Mouse (Mus musculus) hindbrain, embryonic 13.5 days (tissue): ENCODE results near the gene Xcr1. TPM values are rescaled to one million over a fixed set of nuclear protein-coding genes. Genes with fewer than 3 reads are reported as not detected.
A peak's percentile ranks its signal among the peaks of the same experiment; 100 is the strongest.

ENCODE experiments used
- ATAC-seq: fragments of 200-750 bp; cut with Nextera tagmentation; 2 replicates; pipeline ENCODE4 v1.8.0; 2017; ENCODE audit warnings: moderate TSS enrichment; ENCODE audit not compliant: low FRiP score
- H3K27ac ChIP-seq: fragments of 300-500 bp; sonication (generic); 2 replicates; pipeline ENCODE4 v1.5.1; 2015; ENCODE audit warnings: inconsistent platforms, mild to moderate bottlenecking, moderate library complexity
- H3K27me3 ChIP-seq: fragments of 300-500 bp; sonication (generic); 2 replicates; pipeline ENCODE4 v1.6.1; 2015; ENCODE audit warnings: mild to moderate bottlenecking, inconsistent platforms
- H3K36me3 ChIP-seq: fragments of 300-500 bp; sonication (generic); 2 replicates; pipeline ENCODE4 v1.6.1; 2015; ENCODE audit warnings: mild to moderate bottlenecking, inconsistent platforms
- H3K4me1 ChIP-seq: fragments of 300-500 bp; sonication (generic); replicated peaks from 2 replicates; pipeline ENCODE4 v1.6.1; 2015; ENCODE audit warnings: inconsistent platforms
- H3K4me2 ChIP-seq: fragments of 300-500 bp; sonication (generic); 2 replicates; pipeline ENCODE4 v1.6.1; 2015; ENCODE audit warnings: inconsistent platforms, mild to moderate bottlenecking, moderate library complexity
- H3K4me3 ChIP-seq: fragments of 300-500 bp; sonication (generic); 2 replicates; pipeline ENCODE4 v1.5.1; 2015; ENCODE audit warnings: mild to moderate bottlenecking, inconsistent platforms
- H3K9ac ChIP-seq: fragments of 300-500 bp; sonication (generic); 2 replicates; pipeline ENCODE4 v1.6.1; 2015; ENCODE audit warnings: mild to moderate bottlenecking, inconsistent platforms
- H3K9me3 ChIP-seq: fragments of 300-500 bp; sonication (generic); 2 replicates; pipeline ENCODE4 v1.6.1; 2016; ENCODE audit warnings: inconsistent platforms
- WGBS: fragments of 180-500 bp; shearing (Covaris S2); methylation state at CpG from one replicate; pipeline ENCODE4 v1.1.7; 2015; 5-methylcytosine and 5-hydroxymethylcytosine counted together
- polyA plus RNA-seq: library from polyadenylated mRNA; unstranded; fragments of >200 nt; fragmentation: Nextera tagmentation; extraction: Ambion mirVana; gene quantifications from 2 replicates; pipeline ENCODE4 v1.2.1, GENCODE M21; 2015

Xcr1 gene
- 0.08 and 0.17 TPM in 2 replicates for polyA plus RNA-seq

DNA sequence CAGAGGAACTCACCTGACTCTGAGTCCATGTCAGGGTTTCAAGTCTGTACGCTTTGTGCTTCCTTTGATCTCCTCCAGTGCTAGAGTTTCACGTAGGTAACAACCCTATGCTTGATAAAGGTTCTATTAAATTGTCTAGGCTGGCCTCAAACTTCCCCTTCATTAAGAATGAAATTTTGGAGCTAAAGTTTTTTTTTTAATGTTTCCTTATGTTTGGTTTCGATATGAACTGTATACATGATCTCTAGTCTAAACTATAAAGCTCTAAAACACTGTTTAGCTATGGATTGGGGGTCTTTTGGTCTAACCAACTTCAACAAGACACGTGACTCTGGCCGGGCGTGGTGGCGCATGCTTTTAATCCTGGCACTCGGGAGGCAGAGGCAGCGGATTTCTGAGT lies at the start of gene Xcr1:
Gene Xcr1 (minus strand): TSS at position 101 of the 400 bp plus-strand sequence.
- 90% methylated on average over 9 of the region's 9 CpGs for WGBS
- no peak within 1 kb of the TSS for H3K27ac ChIP-seq
- no peak within 1 kb of the TSS for H3K9ac ChIP-seq
- no peak for ATAC-seq
- no peak within 1 kb of the TSS for H3K4me3 ChIP-seq
- no peaks in the 10 kb centered on the region for H3K36me3 ChIP-seq
- no peaks in the 10 kb centered on the region for H3K9me3 ChIP-seq
- H3K27me3 ChIP-seq: no peaks in the 10 kb centered on the region
- H3K4me1 ChIP-seq: no peaks in the 10 kb centered on the region
- H3K4me2 ChIP-seq: no peak within 1 kb of the TSS

DNA sequence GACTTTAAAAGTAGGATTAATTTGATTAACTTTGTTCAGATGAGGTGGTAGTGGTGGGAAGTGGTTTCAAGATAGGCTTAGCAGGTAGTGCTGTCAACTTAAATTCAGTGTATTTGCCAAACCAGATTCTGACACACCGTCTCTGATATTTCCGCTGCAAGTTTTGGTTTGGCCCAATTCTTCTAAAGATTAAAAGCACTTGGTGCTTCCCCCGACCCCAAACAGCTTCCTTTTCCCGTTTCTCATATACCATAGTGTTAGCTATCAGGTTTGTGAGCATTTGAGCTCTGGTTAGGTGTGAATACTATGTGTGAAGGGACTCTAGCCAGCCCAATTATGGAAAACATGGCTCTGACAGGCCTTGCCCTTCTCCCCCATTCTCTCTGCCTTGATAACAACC lies 10.2 kb upstream of the Xcr1 start:
- no peak overlapping the region for H3K4me2 ChIP-seq
- H3K9me3 ChIP-seq: no peaks in the 10 kb centered on the region
- no peaks in the 10 kb centered on the region for H3K27me3 ChIP-seq
- no peak for ATAC-seq
- no peak overlapping the region for H3K9ac ChIP-seq
- no peak overlapping the region for H3K4me3 ChIP-seq
- no peaks in the 10 kb centered on the region for H3K36me3 ChIP-seq
- H3K4me1 ChIP-seq: no peaks in the 10 kb centered on the region
- H3K27ac ChIP-seq: no peak overlapping the region
- 79% methylated on average over 4 of the region's 4 CpGs for whole genome bisulfite sequencing

DNA sequence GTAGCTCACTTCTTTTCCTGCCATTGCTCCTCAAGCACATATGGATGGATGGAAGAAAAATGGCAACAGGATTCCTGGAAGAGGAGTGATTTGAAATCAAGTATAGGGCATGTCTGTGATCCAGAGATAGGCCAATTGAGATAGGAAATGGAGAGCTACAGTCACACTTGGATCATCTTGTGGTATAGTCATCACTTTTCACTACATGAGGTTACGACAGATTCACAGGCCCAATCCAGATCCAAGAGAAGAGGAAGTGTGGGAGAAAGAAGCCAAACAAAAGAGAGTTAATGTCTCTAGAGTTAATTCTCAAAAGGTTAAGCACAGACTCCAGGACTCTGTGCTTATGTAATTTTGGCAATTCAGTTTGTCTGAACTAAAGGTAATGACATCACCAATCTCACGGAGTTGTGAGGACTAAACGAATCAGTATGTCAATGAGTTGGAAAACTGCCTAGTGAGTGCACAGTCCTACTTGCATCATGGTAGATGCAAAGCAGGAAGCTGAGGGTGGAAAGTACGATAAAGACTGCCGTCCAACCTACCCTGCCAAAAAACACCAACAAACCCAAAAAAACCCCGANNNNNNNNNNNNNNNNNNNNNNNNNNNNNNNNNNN lies 7.4 kb upstream of the Xcr1 start:
- no peak overlapping the region for H3K9ac ChIP-seq
- 56% methylated on average over 6 of the region's 6 CpGs for whole genome bisulfite sequencing
- no peak for ATAC-seq

DNA sequence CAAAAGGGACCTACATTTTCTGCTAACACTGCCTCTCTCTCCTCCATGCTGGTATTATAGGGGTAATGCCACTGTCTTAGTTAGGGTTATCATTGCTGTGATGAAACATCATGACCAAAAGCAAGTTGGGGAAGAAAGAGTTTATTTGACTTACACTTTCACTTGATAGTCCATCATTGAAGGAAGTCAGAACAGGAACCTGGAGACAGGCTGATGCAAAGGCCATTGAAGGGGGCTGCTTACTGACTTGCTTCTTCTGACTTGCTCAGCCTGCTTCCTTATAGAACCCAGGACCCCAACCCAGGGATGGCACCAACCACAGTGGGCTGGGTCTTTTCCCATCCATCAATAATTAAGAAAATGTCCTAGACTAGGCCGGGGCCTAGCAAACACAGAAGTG lies 1.8 kb upstream of the Xcr1 start:
- H3K4me3 ChIP-seq: no peak overlapping the region
- no peaks in the 10 kb centered on the region for H3K36me3 ChIP-seq
- H3K4me2 ChIP-seq: no peak overlapping the region
- no peak overlapping the region for H3K9ac ChIP-seq
- H3K27me3 ChIP-seq: no peaks in the 10 kb centered on the region
- ATAC-seq: no peak
- no peaks in the 10 kb centered on the region for H3K4me1 ChIP-seq
- 100% methylated on average over 1 of the region's 1 CpGs for WGBS
- H3K27ac ChIP-seq: no peak overlapping the region
- no peaks in the 10 kb centered on the region for H3K9me3 ChIP-seq

More for the DNA sequence above, 7.4 kb upstream of the Xcr1 start:
- H3K4me1 ChIP-seq: no peaks in the 10 kb centered on the region
- no peaks in the 10 kb centered on the region for H3K36me3 ChIP-seq
- H3K4me3 ChIP-seq: no peak overlapping the region
- H3K9me3 ChIP-seq: no peaks in the 10 kb centered on the region
- H3K4me2 ChIP-seq: no peak overlapping the region
- H3K27me3 ChIP-seq: no peaks in the 10 kb centered on the region
- H3K27ac ChIP-seq: no peak overlapping the region

DNA sequence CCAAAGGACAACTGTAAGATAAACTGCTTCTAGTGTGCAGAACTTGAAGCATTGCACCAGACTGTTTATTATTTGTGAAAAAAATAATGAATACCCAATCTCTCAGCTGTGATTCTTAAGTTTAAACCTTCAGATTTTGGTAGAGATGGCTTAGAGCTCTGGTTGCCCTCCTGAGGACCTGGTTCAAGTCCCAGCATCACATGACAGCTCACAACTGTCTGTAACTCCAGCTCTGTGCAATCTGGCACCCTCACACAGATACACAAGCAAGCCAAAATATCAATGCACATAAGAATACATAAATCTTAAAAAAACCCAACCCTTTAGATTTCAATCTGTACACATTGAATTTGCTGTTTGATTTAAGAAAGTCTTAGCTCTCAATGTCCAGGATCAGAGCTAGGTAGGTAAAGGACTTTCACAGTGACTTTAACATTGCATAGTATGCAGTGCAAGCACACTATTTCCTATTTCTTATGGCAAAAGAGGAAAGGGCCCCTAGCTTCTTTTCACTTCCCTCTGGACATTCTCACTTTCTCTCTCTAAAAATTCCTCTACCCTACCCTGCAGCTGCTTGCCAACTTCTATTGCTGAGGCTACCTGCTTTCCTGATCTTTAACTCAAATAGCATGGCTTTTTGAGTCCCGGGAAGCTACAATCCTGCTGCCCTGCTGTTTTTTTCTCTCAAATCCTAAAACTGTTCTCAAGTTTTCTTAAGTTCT lies 1.2 kb upstream of the Xcr1 start:
- WGBS: 92% methylated on average over 1 of the region's 1 CpGs
- Histone ChIP-seq H3K4me3 (no peak overlapping the region), H3K4me2 (no peak overlapping the region), H3K27ac (no peak overlapping the region), H3K36me3 (no peaks in the 10 kb centered on the region), H3K27me3 (no peaks in the 10 kb centered on the region), H3K9me3 (no peaks in the 10 kb centered on the region), H3K9ac (no peak overlapping the region), H3K4me1 (no peaks in the 10 kb centered on the region)
- no peak for ATAC-seq

DNA sequence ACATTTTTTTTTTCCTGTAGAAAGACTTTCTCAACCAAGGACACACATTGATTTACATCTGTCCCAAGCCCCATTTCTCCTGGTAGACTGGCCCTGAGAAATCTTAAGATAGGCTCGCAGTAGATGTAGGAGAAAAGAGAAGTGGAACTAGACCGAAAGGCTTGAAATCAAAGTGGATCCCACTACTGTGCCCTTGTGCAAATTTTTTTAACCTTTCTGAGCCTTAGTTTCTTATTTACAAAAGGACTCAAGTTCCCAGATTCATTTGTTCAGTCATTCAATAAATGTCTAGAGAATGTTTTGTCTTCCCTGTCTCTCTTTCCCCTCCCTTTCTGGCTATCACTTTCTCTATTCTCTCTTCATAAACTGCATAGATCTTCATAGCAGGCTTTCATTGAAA lies 5.0 kb downstream of the Xcr1 start:
- no peak for ATAC-seq
- no peak overlapping the region for H3K4me3 ChIP-seq
- no peaks in the 10 kb centered on the region; the same call in 1 of the 2 replicates for H3K27me3 ChIP-seq
- H3K27ac ChIP-seq: no peak overlapping the region
- no peak overlapping the region for H3K4me2 ChIP-seq
- H3K4me1 ChIP-seq: peaks cover 3% of the 10 kb centered on the region
- no peaks in the 10 kb centered on the region for H3K36me3 ChIP-seq
- no peaks in the 10 kb centered on the region for H3K9me3 ChIP-seq
- H3K9ac ChIP-seq: no peak overlapping the region
- 85% methylated on average over 2 of the region's 2 CpGs for WGBS

DNA sequence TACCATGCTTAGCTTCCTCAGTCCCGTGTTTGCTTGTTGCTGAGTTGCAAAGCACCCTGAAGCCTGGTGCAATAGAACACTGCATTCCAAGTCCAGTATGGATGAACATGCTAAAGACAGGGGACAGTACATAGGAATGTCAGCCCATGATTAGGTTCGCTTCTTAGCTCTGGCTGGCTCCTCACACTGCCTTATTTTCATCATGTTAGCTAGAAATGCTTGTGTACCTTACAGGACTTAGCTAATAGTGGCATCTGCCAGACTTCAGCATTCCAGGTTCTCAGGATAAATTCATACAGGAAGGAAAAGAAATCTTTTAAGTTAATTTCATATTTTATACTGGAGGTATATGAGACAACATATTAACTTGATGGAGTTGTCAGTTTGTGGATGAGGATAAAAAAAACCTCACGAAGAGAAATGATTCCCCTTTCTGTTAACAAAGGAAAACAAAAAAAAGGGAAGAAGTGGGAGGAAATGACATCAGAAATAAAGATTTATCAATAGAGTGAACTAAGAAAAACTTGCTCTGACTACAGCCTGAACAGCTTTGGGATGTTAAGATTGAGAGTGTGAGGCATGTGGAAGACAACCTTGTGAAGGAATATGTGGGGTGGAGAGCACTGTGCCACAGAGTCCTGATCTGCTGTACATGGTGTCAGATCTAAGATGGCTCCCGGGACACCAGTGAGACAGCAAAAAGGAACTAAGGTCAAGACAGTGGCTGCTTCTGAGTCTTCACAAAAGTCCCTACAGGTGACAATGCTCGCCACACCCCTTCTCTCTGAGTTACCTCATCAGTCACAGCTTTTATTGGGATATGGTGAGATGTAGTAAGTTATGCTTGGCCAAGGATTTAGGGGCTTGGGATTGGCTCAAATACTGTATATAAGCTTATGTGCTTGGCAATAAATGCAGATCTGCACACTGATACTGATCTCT lies 9.1 kb downstream of the Xcr1 start:
- 65% methylated on average over 5 of the region's 5 CpGs for WGBS
- ATAC-seq: peak; percentile 14
- Histone ChIP-seq H3K4me2 (peak overlapping the region; percentile 64), H3K4me1 (peaks cover 18% of the 10 kb centered on the region), H3K27me3 (no peaks in the 10 kb centered on the region; the same call in 1 of the 2 replicates), H3K27ac (peak overlapping the region; percentile 77), H3K9me3 (no peaks in the 10 kb centered on the region), H3K4me3 (peak overlapping the region; percentile 34), H3K9ac (peak overlapping the region; percentile 66), H3K36me3 (no peaks in the 10 kb centered on the region)

DNA sequence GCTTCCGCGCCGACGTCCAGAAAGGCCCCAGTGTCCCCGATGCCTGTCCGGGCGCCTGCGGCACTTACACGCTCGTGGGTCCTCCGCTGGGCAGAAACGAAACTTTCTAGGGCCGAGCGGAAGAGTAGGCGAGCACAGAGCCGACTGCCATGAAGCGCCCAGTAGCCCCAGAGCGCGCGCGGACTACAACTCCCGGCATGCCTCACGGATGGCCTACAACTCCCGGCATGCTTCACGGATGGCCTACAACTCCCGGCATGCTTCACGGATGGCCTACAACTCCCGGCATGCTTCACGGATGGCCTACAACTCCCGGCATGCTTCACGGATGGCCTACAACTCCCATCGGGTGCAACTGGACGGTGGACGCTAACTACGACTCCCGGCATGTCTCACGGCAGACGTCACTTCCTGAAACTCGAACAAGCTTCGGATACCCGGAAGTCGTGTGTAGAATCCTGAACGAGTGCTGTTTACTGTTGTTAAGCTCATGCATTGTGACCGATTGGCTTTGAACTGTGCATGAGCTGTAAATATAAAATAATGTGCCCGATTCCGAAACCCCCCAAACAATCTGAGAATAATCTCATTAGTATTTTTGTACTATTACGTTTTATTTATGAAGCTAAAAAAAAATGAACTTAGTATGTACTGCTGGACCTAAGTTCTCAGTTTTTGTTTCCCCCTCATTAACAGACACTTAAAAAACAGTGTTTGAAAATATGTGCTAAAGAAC lies 9.9 kb downstream of the Xcr1 start, which contains the start of gene Fyco1:
Gene Fyco1 (minus strand): TSS at position 187 of the 736 bp plus-strand sequence.
- H3K4me2 ChIP-seq: peak within 1 kb of the TSS; percentile 83
- peaks cover 18% of the 10 kb centered on the region for H3K4me1 ChIP-seq
- H3K36me3 ChIP-seq: no peaks in the 10 kb centered on the region
- ATAC-seq: peak; percentile 99
- peak within 1 kb of the TSS; percentile 67 for H3K4me3 ChIP-seq
- H3K27me3 ChIP-seq: no peaks in the 10 kb centered on the region; the same call in 1 of the 2 replicates
- under 1% methylated on average over 47 of the region's 47 CpGs for WGBS
- H3K9me3 ChIP-seq: no peaks in the 10 kb centered on the region
- H3K9ac ChIP-seq: peak within 1 kb of the TSS; percentile 77
- peak within 1 kb of the TSS; percentile 86 for H3K27ac ChIP-seq

DNA sequence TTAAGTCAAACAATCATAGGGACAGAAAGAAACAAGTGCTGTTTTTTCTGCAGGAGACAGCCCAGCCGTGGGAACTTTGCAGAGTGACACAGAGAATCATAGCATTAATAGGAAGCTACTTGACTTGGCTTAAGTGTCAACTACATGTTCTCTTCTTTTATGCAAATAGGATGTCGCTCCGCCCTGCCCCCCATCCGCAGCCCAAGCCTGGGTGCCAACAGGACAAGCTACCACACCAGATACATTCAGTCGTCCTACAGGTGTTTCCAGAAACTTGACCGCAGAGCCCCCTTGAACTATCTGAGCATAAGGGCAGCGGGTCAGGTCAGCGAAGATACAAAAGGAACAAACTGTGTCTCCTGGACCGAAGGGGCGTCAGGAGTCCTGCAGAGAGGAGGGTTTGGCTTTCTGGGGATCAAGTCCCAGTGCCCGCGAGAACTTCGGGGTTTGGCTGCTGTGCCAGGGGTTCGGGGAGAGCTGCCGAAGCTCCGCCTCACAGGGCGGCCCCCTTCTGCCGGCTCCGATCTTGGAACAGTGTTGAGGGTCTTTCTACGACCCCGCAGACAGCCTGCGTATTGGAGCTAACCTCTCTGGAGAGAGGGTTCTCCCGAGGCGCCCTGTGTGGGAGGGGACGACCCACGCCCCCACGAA lies 10.6 kb downstream of the Xcr1 start:
- H3K4me2 ChIP-seq: peak overlapping the region; percentile 83
- 1% methylated on average over 27 of the region's 27 CpGs for WGBS
- H3K4me3 ChIP-seq: peak overlapping the region; percentile 67
- H3K4me1 ChIP-seq: peaks cover 18% of the 10 kb centered on the region
- ATAC-seq: peak; percentile 85
- peak overlapping the region; percentile 77 for H3K9ac ChIP-seq
- H3K27me3 ChIP-seq: no peaks in the 10 kb centered on the region; the same call in 1 of the 2 replicates
- H3K36me3 ChIP-seq: no peaks in the 10 kb centered on the region
- H3K9me3 ChIP-seq: no peaks in the 10 kb centered on the region
- peak overlapping the region; percentile 86 for H3K27ac ChIP-seq

DNA sequence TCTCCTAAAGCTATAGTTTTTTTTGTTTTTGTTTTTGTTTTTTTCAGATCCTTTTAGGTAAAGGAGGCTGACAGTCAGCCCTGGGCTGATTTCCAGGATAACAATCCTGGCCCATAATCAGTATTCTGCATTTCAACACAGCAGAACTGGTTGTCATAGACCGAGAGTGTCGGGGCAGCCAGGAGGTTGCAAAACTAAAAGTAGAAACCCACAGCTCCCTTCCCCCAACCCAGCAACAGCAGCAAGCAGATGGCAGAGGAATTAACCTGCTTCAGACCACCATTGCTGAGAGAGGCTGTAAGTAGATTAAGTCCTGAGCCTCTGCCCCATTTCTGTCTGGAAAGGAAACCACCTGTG lies 11.1 kb downstream of the Xcr1 start:
- H3K4me3 ChIP-seq: peak overlapping the region; percentile 67
- no peak for ATAC-seq
- no peaks in the 10 kb centered on the region; the same call in 1 of the 2 replicates for H3K27me3 ChIP-seq
- H3K4me1 ChIP-seq: peaks cover 18% of the 10 kb centered on the region
- no peaks in the 10 kb centered on the region for H3K9me3 ChIP-seq
- no peaks in the 10 kb centered on the region for H3K36me3 ChIP-seq
- peak overlapping the region; percentile 86; the same call in 1 of the 2 replicates for H3K27ac ChIP-seq
- peak overlapping the region; percentile 83 for H3K4me2 ChIP-seq
- WGBS: 19% methylated on average over 2 of the region's 2 CpGs
- H3K9ac ChIP-seq: peak overlapping the region; percentile 77

DNA sequence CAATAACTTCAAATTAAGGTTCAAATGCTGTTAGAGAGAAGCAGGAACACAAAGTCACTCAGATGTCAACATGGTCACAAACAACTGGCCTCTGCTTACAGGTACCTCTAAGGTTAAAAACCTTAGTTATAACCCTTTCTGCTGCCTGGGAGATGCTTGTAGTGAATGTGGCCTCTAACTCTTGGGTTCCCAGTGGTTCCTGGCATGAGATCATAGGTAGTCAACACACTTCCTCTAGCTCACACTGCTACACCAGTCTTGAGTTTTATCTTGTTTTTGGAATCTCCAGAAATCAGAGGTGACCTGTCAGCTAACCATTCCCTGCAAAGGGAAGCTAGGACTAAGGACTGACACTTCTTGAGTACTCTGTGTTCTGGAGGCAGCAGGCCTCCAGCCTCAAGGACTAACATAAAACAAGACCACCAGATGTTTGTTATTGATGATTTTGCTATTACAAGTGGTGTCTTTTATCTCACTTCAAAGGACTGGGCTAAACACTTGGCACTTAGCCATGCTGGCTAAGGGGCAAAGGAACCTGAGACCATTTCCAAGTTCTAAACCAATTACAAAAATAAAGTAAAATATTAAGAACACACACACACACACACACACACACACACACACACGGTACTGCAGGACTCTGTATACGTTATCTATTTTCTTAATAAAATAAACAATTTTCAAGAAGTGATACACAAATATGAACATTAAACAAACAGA lies 11.7 kb downstream of the Xcr1 start:
- Histone ChIP-seq H3K4me1 (peaks cover 18% of the 10 kb centered on the region), H3K4me3 (no peak overlapping the region)
- 78% methylated on average over 2 of the region's 2 CpGs for WGBS

More for the DNA sequence above, 11.7 kb downstream of the Xcr1 start:
- Histone ChIP-seq H3K9me3 (no peaks in the 10 kb centered on the region), H3K36me3 (no peaks in the 10 kb centered on the region), H3K27ac (no peak overlapping the region), H3K9ac (peak overlapping the region; percentile 20; the same call in 1 of the 2 replicates), H3K27me3 (no peaks in the 10 kb centered on the region), H3K4me2 (no peak overlapping the region; the same call in 1 of the 2 replicates)
- no peak for ATAC-seq
